Mouse (Mus musculus): Measurements from ENCODE around the gene Map3k15. TPM values are rescaled to one million over a fixed set of nuclear protein-coding genes. Genes with fewer than 3 reads are reported as not detected.

The Map3k15 gene
- 10.9 and 11.3 TPM in 2 replicates for polyA plus RNA-seq (2012; rRNA removed)

DNA sequence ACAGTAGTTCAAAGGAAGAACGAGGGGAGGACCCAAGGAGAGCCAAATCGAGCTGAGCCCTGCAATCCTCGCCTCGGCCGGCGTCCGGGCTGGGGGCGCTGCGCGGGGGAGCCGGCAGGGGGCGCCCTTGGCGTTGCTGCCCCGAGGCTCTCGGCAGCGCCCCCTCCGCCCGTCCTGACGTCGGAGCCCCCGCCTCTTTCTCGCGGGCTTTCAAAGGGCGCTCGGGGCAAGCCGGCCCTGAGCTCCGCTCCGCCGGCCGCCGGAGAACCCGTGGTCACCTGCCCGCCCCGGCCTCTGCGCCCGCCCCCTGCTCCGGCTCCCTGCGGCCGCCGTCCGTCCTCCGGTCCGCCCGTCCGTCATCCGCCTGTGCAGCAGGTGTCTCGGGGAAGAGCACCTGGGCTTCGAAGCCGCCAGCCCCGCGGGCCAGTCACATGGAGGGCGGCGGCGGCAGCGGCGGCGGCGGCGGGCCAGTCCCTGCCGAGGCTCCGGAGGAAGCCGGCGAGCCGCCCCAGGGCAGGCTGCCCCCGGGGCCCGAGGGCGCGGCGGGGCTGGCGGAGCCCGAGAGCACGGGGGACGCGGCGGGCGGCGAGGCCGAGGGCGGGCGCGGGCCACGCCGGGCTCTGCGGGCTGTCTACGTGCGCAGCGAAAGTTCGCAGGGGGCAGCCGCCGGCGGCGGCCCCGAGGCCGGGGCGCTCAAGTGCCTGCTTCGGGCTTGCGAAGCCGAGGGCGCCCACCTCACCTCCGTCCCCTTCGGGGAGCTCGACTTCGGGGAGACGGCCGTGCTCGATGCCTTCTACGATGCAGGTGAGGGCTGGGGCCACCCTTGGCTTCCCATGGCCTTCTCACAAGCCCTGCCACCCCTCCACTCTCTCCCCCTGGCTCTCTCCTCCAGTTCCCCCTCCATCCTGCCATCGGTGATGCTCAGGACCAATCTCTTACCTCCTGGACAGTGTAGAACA lies at the start of gene Map3k15:
Map3k15 (plus strand) TSS at position 432 of the 959 bp plus-strand sequence.
- Histone ChIP-seq H3K4me3 (ENCODE audit: insufficient read depth, low read depth, low read length) (peak within 1 kb of the TSS; percentile 58), H3K27me3 (replicated peaks; ENCODE audit: control insufficient read depth, insufficient read depth, low read length) (no peaks in the 10 kb centered on the region), H3K36me3 (ENCODE audit: control insufficient read depth, insufficient read depth, low read length) (no peaks in the 10 kb centered on the region), H3K4me1 (ENCODE audit: control insufficient read depth, insufficient read depth, low read length) (no peaks in the 10 kb centered on the region), H3K27ac (ENCODE audit: insufficient read depth, low read depth, low read length) (no peak within 1 kb of the TSS)
- DNase-seq: peak; percentile 80
- no peak for TF ChIP-seq POLR2A (IDR thresholded peaks at IDR 0.05; ENCODE audit: low read depth, low read length)
- TF ChIP-seq CTCF (conservative IDR thresholded peaks at IDR 0.05; ENCODE audit: insufficient read depth, insufficient read length, low read depth, low read length): peak; percentile 61
- 2% methylated on average over 57 of the region's 108 CpGs for WGBS

DNA sequence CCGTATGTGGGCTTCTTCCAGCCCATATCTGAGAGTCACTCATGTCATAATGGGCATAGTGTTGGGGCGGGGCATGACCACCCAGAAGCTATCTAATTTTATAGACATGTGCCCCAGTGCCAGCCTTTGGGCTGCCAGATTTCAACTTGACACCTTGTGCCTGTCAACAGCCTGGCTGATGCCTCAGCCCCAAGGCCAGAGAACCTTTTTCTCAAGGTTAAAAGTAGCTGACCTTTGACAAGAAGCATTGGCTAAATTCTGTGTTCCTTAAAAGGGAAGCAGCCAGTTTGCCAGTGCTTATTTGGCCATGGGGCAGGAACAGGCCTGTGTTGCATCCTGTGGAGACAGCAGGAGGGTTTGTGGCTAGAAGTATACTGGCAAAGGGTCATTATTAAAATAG lies 45.7 kb upstream of the Map3k15 start:
- no peaks in the 10 kb centered on the region for H3K27me3 ChIP-seq (replicated peaks; ENCODE audit: control insufficient read depth, insufficient read depth, low read length)
- no peak for DNase-seq
- TF ChIP-seq POLR2A (IDR thresholded peaks at IDR 0.05; ENCODE audit: low read depth, low read length) (no peak), CTCF (conservative IDR thresholded peaks at IDR 0.05; ENCODE audit: insufficient read depth, insufficient read length, low read depth, low read length) (no peak)
- no peak overlapping the region for H3K4me3 ChIP-seq (ENCODE audit: insufficient read depth, low read depth, low read length)
- no peak overlapping the region for H3K27ac ChIP-seq (ENCODE audit: insufficient read depth, low read depth, low read length)
- H3K36me3 ChIP-seq (ENCODE audit: control insufficient read depth, insufficient read depth, low read length): no peaks in the 10 kb centered on the region
- WGBS: 98% methylated on average over 2 of the region's 2 CpGs
- no peaks in the 10 kb centered on the region for H3K4me1 ChIP-seq (ENCODE audit: control insufficient read depth, insufficient read depth, low read length)

DNA sequence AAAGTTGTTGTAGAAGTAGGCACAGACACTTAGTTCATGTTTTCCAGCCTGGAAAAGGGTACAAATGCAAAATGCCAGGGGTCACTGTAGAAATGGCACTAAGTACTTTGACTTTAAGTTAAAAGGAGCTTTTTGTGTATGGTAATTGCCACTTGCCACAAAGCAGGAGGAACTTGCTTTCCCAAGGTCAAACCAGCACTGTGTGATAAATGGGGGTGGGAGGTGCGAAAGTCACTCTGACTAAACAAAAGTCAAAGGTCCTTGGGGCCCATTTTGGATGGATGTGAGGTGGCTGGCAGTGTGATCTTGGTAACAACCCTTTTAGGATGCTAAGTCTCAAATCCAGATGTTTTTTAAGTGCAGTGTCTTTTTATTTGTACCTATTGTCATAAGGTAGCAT lies 44.6 kb upstream of the Map3k15 start:
- no peak for DNase-seq
- TF ChIP-seq CTCF (conservative IDR thresholded peaks at IDR 0.05; ENCODE audit: insufficient read depth, insufficient read length, low read depth, low read length): no peak
- no peak for TF ChIP-seq POLR2A (IDR thresholded peaks at IDR 0.05; ENCODE audit: low read depth, low read length)
- no peaks in the 10 kb centered on the region for H3K27me3 ChIP-seq (replicated peaks; ENCODE audit: control insufficient read depth, insufficient read depth, low read length)
- H3K4me1 ChIP-seq (ENCODE audit: control insufficient read depth, insufficient read depth, low read length): no peaks in the 10 kb centered on the region
- no peak overlapping the region for H3K4me3 ChIP-seq (ENCODE audit: insufficient read depth, low read depth, low read length)
- no peak overlapping the region for H3K27ac ChIP-seq (ENCODE audit: insufficient read depth, low read depth, low read length)
- 82% methylated on average over 1 of the region's 1 CpGs for WGBS
- H3K36me3 ChIP-seq (ENCODE audit: control insufficient read depth, insufficient read depth, low read length): no peaks in the 10 kb centered on the region

DNA sequence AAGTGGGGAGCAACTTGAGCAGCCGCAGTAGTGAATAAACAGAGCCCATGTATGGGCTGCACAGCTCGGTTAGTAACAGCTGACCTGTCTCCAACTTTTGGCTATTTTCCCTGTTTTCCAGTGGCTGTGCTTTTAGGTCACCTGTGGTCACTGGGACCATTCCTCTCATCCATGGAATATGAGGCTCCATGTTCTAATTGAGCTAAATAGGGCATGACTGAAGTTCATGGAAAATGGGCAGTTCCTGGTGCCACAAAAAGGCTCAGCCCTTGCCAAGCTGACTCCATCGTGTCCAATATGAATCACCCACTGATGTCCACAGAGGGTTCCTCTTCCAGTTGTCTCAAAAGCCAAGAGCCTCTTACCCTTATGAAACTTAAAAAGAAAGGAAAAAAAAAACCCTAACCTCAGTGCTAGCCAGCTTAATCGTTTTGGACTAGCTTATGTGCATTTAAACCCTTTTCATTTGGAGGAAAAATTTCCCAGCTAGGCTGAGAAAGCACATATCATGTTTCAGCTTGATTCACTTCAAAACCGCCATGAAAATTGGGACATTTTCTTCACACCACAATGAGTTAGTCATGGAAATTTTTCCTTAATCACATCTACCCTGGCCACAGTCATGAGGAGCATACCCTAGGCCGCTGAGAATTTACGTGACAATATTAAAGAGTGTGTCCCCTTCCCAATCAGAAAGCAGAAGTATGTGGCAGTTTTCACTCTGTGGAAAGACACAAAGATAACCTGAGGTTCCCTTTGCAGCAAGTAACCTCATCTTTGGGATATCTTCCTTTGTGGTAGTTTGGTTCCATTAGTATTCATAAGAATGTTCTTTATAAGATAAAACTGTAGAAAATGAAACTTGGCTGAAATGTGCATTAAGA lies 34.4 kb upstream of the Map3k15 start:
- no peaks in the 10 kb centered on the region for H3K27me3 ChIP-seq (replicated peaks; ENCODE audit: control insufficient read depth, insufficient read depth, low read length)
- no peaks in the 10 kb centered on the region for H3K36me3 ChIP-seq (ENCODE audit: control insufficient read depth, insufficient read depth, low read length)
- H3K4me1 ChIP-seq (ENCODE audit: control insufficient read depth, insufficient read depth, low read length): no peaks in the 10 kb centered on the region
- TF ChIP-seq POLR2A (IDR thresholded peaks at IDR 0.05; ENCODE audit: low read depth, low read length): no peak
- no peak for TF ChIP-seq CTCF (conservative IDR thresholded peaks at IDR 0.05; ENCODE audit: insufficient read depth, insufficient read length, low read depth, low read length)
- H3K4me3 ChIP-seq (ENCODE audit: insufficient read depth, low read depth, low read length): no peak overlapping the region
- no peak overlapping the region for H3K27ac ChIP-seq (ENCODE audit: insufficient read depth, low read depth, low read length)
- no peak for DNase-seq
- 65% methylated on average over 7 of the region's 7 CpGs for WGBS

GRCm38 (mm10) chrX:159954430-159954779 lies 33.8 kb upstream of the Map3k15 start:
- Histone ChIP-seq H3K4me3 (ENCODE audit: insufficient read depth, low read depth, low read length) (no peak overlapping the region), H3K4me1 (ENCODE audit: control insufficient read depth, insufficient read depth, low read length) (no peaks in the 10 kb centered on the region), H3K27me3 (replicated peaks; ENCODE audit: control insufficient read depth, insufficient read depth, low read length) (no peaks in the 10 kb centered on the region), H3K27ac (ENCODE audit: insufficient read depth, low read depth, low read length) (no peak overlapping the region), H3K36me3 (ENCODE audit: control insufficient read depth, insufficient read depth, low read length) (no peaks in the 10 kb centered on the region)
- TF ChIP-seq POLR2A (IDR thresholded peaks at IDR 0.05; ENCODE audit: low read depth, low read length): no peak
- no peak for TF ChIP-seq CTCF (conservative IDR thresholded peaks at IDR 0.05; ENCODE audit: insufficient read depth, insufficient read length, low read depth, low read length)
- DNase-seq: no peak
- 79% methylated on average over 4 of the region's 4 CpGs for WGBS

DNA sequence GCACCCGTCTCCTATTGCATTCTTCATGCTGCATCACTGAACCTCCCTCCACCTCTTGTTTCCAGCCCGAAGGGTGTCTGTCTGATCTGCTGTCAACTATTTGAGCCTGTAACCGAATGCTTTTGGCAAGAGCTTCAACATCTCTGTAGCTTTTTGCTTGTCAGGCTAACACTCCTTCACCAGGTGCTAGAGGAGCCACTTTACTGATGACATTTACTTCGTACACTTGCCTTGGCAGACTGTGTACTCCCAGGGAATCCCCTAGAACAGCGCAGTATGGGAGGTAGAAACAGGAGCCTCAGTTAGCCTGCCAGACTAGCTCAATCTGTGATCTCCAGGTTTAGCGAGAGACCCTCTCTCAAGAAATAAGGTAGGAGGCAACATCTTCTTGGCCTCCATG lies 32.8 kb upstream of the Map3k15 start:
- H3K27me3 ChIP-seq (replicated peaks; ENCODE audit: control insufficient read depth, insufficient read depth, low read length): no peaks in the 10 kb centered on the region
- WGBS: 94% methylated on average over 6 of the region's 6 CpGs
- TF ChIP-seq POLR2A (IDR thresholded peaks at IDR 0.05; ENCODE audit: low read depth, low read length): no peak
- TF ChIP-seq CTCF (conservative IDR thresholded peaks at IDR 0.05; ENCODE audit: insufficient read depth, insufficient read length, low read depth, low read length): no peak
- H3K27ac ChIP-seq (ENCODE audit: insufficient read depth, low read depth, low read length): no peak overlapping the region
- no peak overlapping the region for H3K4me3 ChIP-seq (ENCODE audit: insufficient read depth, low read depth, low read length)
- DNase-seq: no peak
- no peaks in the 10 kb centered on the region for H3K4me1 ChIP-seq (ENCODE audit: control insufficient read depth, insufficient read depth, low read length)
- H3K36me3 ChIP-seq (ENCODE audit: control insufficient read depth, insufficient read depth, low read length): no peaks in the 10 kb centered on the region

GRCm38 (mm10) chrX:159961385-159961784 lies 26.8 kb upstream of the Map3k15 start:
- no peaks in the 10 kb centered on the region for H3K27me3 ChIP-seq (replicated peaks; ENCODE audit: control insufficient read depth, insufficient read depth, low read length)
- H3K36me3 ChIP-seq (ENCODE audit: control insufficient read depth, insufficient read depth, low read length): no peaks in the 10 kb centered on the region
- DNase-seq: no peak
- no peak overlapping the region for H3K4me3 ChIP-seq (ENCODE audit: insufficient read depth, low read depth, low read length)
- no peaks in the 10 kb centered on the region for H3K4me1 ChIP-seq (ENCODE audit: control insufficient read depth, insufficient read depth, low read length)
- 95% methylated on average over 2 of the region's 2 CpGs for WGBS
- TF ChIP-seq CTCF (conservative IDR thresholded peaks at IDR 0.05; ENCODE audit: insufficient read depth, insufficient read length, low read depth, low read length) (no peak), POLR2A (IDR thresholded peaks at IDR 0.05; ENCODE audit: low read depth, low read length) (no peak)
- no peak overlapping the region for H3K27ac ChIP-seq (ENCODE audit: insufficient read depth, low read depth, low read length)
